20 mouse cellular contexts compared by ENCODE assay signal in genomic region chr4:63037555-63037954, GRCm38 (mm10).
DNase-seq lines count a peak whose midpoint lies in the region; ATAC-seq lines count a peak whose summit lies in the region.
"Had no signal": no experiment of that assay in that cellular context is flagged by ENCODE, and none has a peak within 500 bp of the region (broad histone marks: within the 10 kb centered on the region; RNA-seq: fewer than 3 reads in every experiment).

No protein-coding gene starts in this region.

- no peak overlapping the region for H3K4me2 ChIP-seq in forebrain, embryonic 11.5 days (ENCODE audit: low read depth, low read length, severe bottlenecking)
- H3K4me2 ChIP-seq in forebrain, embryonic 16.5 days (ENCODE audit: low read length) = no peak overlapping the region
- H3K4me2 ChIP-seq in kidney, embryonic 15.5 days = no peak overlapping the region
- H3K4me2 ChIP-seq in stomach, embryonic 16.5 days (ENCODE audit: low read depth, low read length) = no peak overlapping the region
- H3K4me2 ChIP-seq: hindbrain, embryonic 15.5 days; limb, embryonic 15.5 days; midbrain, embryonic 12.5 days; neural tube, embryonic 15.5 days had no signal

- H3K9ac ChIP-seq in forebrain, embryonic 11.5 days (ENCODE audit: low read length) = no peak overlapping the region
- H3K9ac ChIP-seq in forebrain, embryonic 16.5 days (replicated peaks; ENCODE audit: low read depth, low read length) = no peak overlapping the region
- no peak overlapping the region for H3K9ac ChIP-seq in kidney, embryonic 15.5 days
- no peak overlapping the region for H3K9ac ChIP-seq in stomach, embryonic 16.5 days (ENCODE audit: low read length)
- H3K9ac ChIP-seq: hindbrain, embryonic 15.5 days; limb, embryonic 15.5 days; midbrain, embryonic 12.5 days; neural tube, embryonic 15.5 days had no signal

- no peak overlapping the region for H3K27ac ChIP-seq in forebrain, embryonic 11.5 days (ENCODE audit: low read depth, low read length)
- no peak overlapping the region for H3K27ac ChIP-seq in forebrain, embryonic 16.5 days (ENCODE audit: low read length)
- H3K27ac ChIP-seq in kidney, embryonic 15.5 days = 0 out of 2 replicates have a peak overlapping the region, but pooled peaks have one; percentile 18
- H3K27ac ChIP-seq in stomach, embryonic 16.5 days (ENCODE audit: low read length) = peak overlapping the region; percentile 7; the same call in 1 of the 2 replicates
- H3K27ac ChIP-seq: forebrain, embryonic 10.5 days; hindbrain, embryonic 15.5 days; limb, embryonic 15.5 days; midbrain, embryonic 12.5 days; neural tube, embryonic 15.5 days had no signal

- 86% methylated on average over 4 of the region's 4 CpGs for WGBS in forebrain, embryonic 11.5 days
- WGBS in forebrain, embryonic 16.5 days = 62% methylated on average over 4 of the region's 4 CpGs
- WGBS in kidney, embryonic 15.5 days = 60% methylated on average over 4 of the region's 4 CpGs
- WGBS in stomach, embryonic 16.5 days = 54% methylated on average over 4 of the region's 4 CpGs

- ATAC-seq in forebrain, embryonic 11.5 days (replicated peaks; ENCODE audit: low FRiP score) = no peak
- ATAC-seq in forebrain, embryonic 16.5 days = no peak
- ATAC-seq in kidney, embryonic 15.5 days (replicated peaks; ENCODE audit: low FRiP score) = no peak
- peak; percentile 29; the same call in 1 of the 2 replicates for ATAC-seq in stomach, embryonic 16.5 days (ENCODE audit: insufficient read depth, low FRiP score)
- ATAC-seq: CD4-positive, CD25-positive, alpha-beta regulatory T cell, adult 4 months; lung, postnatal 0 days had no signal

- DNase-seq in forebrain, embryonic 11.5 days (ENCODE audit: low spot score) = peak; percentile 28
- no peak for DNase-seq in kidney, adult 18-20 months
- peak; percentile 8 for DNase-seq in lung, postnatal 36 days
- no peak for DNase-seq in lung, postnatal 25 days (ENCODE audit: low spot score)
- DNase-seq in thymus, postnatal 14 days = no peak
- DNase-seq: adrenal gland, postnatal 14 days; cerebellum, adult 9-10 months; heart, postnatal 4 days; right cerebral cortex, adult 18-20 months; right cerebral cortex, postnatal 4 days had no signal

- H3K36me3 ChIP-seq in forebrain, embryonic 11.5 days (ENCODE audit: control insufficient read depth, insufficient read depth, low read length) = no peaks in the 10 kb centered on the region
- H3K36me3 ChIP-seq in forebrain, embryonic 16.5 days (ENCODE audit: control insufficient read depth, insufficient read depth) = no peaks in the 10 kb centered on the region
- peaks cover 20% of the 10 kb centered on the region; the same call in 1 of the 2 replicates for H3K36me3 ChIP-seq in kidney, embryonic 15.5 days
- no peaks in the 10 kb centered on the region for H3K36me3 ChIP-seq in stomach, embryonic 16.5 days (ENCODE audit: control insufficient read depth, insufficient read depth, low read length)
- H3K36me3 ChIP-seq: hindbrain, embryonic 15.5 days; neural tube, embryonic 15.5 days had no signal

- H3K4me1 ChIP-seq in forebrain, embryonic 11.5 days (replicated peaks; ENCODE audit: control insufficient read depth, insufficient read depth, low read length) = 0 out of 2 replicates have a peak, but pooled peaks cover 2% of the 10 kb centered on the region
- peaks cover 5% of the 10 kb centered on the region; the same call in 1 of the 2 replicates for H3K4me1 ChIP-seq in forebrain, embryonic 16.5 days (replicated peaks; ENCODE audit: control insufficient read depth, insufficient read depth, low read length)
- peaks cover 47% of the 10 kb centered on the region for H3K4me1 ChIP-seq in kidney, embryonic 15.5 days
- H3K4me1 ChIP-seq in stomach, embryonic 16.5 days (ENCODE audit: control insufficient read depth, insufficient read depth, low read length) = peaks cover 19% of the 10 kb centered on the region

- no peak overlapping the region for H3K4me3 ChIP-seq in forebrain, embryonic 11.5 days (ENCODE audit: low read depth, low read length)
- no peak overlapping the region for H3K4me3 ChIP-seq in forebrain, embryonic 16.5 days (replicated peaks; ENCODE audit: low read length)
- no peak overlapping the region for H3K4me3 ChIP-seq in kidney, embryonic 15.5 days (replicated peaks)
- no peak overlapping the region for H3K4me3 ChIP-seq in stomach, embryonic 16.5 days (replicated peaks; ENCODE audit: low read length)
- H3K4me3 ChIP-seq: forebrain, embryonic 10.5 days; hindbrain, embryonic 15.5 days; limb, embryonic 15.5 days; midbrain, embryonic 12.5 days; neural tube, embryonic 15.5 days had no signal

- H3K27me3 ChIP-seq in forebrain, embryonic 11.5 days (ENCODE audit: control insufficient read depth, insufficient read depth, low read length) = no peaks in the 10 kb centered on the region
- H3K27me3 ChIP-seq in forebrain, embryonic 16.5 days (replicated peaks; ENCODE audit: control insufficient read depth, insufficient read depth, low read length) = no peaks in the 10 kb centered on the region
- H3K27me3 ChIP-seq in kidney, embryonic 15.5 days = no peaks in the 10 kb centered on the region
- H3K27me3 ChIP-seq in stomach, embryonic 16.5 days (ENCODE audit: control insufficient read depth, insufficient read depth, low read length) = no peaks in the 10 kb centered on the region
- H3K27me3 ChIP-seq: hindbrain, embryonic 15.5 days; limb, embryonic 15.5 days; midbrain, embryonic 12.5 days; neural tube, embryonic 15.5 days had no signal

- H3K9me3 ChIP-seq in forebrain, embryonic 11.5 days (ENCODE audit: control insufficient read depth, low read length) = no peaks in the 10 kb centered on the region
- no peaks in the 10 kb centered on the region for H3K9me3 ChIP-seq in forebrain, embryonic 16.5 days (ENCODE audit: control insufficient read depth, low read length)
- no peaks in the 10 kb centered on the region for H3K9me3 ChIP-seq in kidney, embryonic 15.5 days (replicated peaks)
- no peaks in the 10 kb centered on the region for H3K9me3 ChIP-seq in stomach, embryonic 16.5 days (replicated peaks; ENCODE audit: control insufficient read depth, low read length)
- H3K9me3 ChIP-seq: forebrain, embryonic 10.5 days; hindbrain, embryonic 15.5 days; limb, embryonic 15.5 days; midbrain, embryonic 12.5 days; neural tube, embryonic 15.5 days had no signal

Comparison
In these comparisons a context has a peak if more than half of its experiments do, and no peak if none do; other contexts are left out.
1. DNase-seq: peak in forebrain, embryonic 11.5 days (single experiment) and lung, postnatal 36 days (single experiment); none in kidney, adult 18-20 months (single experiment), lung, postnatal 25 days (single experiment) and thymus, postnatal 14 days (single experiment).
2. H3K27ac ChIP-seq: peak in kidney, embryonic 15.5 days (single experiment) and stomach, embryonic 16.5 days (single experiment); none in forebrain, embryonic 11.5 days (single experiment) and forebrain, embryonic 16.5 days (single experiment).